Mouse (Mus musculus) liver, embryonic 15.5 days (tissue): ENCODE data around the gene Fgfr2. TPM values are rescaled to one million over a fixed set of nuclear protein-coding genes. Genes with fewer than 3 reads are reported as not detected.

Source experiments
- ATAC-seq: fragments of 200-750 bp; cut with Nextera tagmentation; 2 replicates; pipeline ENCODE4 v1.8.0; 2017; ENCODE audit warnings: moderate number of reproducible peaks, mild to moderate bottlenecking, moderate library complexity; ENCODE audit not compliant: insufficient read depth
- H3K27ac ChIP-seq: fragments of 300-500 bp; sonication (generic); replicated peaks from 2 replicates; pipeline ENCODE4 v1.5.1; 2015; ENCODE audit warnings: mild to moderate bottlenecking, inconsistent platforms
- H3K27me3 ChIP-seq: fragments of 300-500 bp; sonication (generic); 2 replicates; pipeline ENCODE4 v1.6.1; 2015; ENCODE audit warnings: mild to moderate bottlenecking, inconsistent platforms
- H3K36me3 ChIP-seq: fragments of 300-500 bp; sonication (generic); replicated peaks from 2 replicates; pipeline ENCODE4 v1.6.1; 2015; ENCODE audit warnings: moderate library complexity, mild to moderate bottlenecking, inconsistent platforms
- H3K4me1 ChIP-seq: fragments of 300-500 bp; sonication (generic); replicated peaks from 2 replicates; pipeline ENCODE4 v1.6.1; 2015; ENCODE audit warnings: inconsistent platforms
- H3K4me2 ChIP-seq: fragments of 300-500 bp; sonication (generic); 2 replicates; pipeline ENCODE4 v1.6.1; 2015; ENCODE audit warnings: moderate library complexity, mild to moderate bottlenecking, inconsistent platforms
- H3K4me3 ChIP-seq: fragments of 300-500 bp; sonication (generic); replicated peaks from 2 replicates; pipeline ENCODE4 v1.5.1; 2015; ENCODE audit warnings: mild to moderate bottlenecking, inconsistent platforms
- H3K9ac ChIP-seq: fragments of 300-500 bp; sonication (generic); 2 replicates; pipeline ENCODE4 v1.6.1; 2015; ENCODE audit warnings: moderate library complexity, mild to moderate bottlenecking, inconsistent platforms
- H3K9me3 ChIP-seq: fragments of 300-500 bp; sonication (generic); replicated peaks from 2 replicates; pipeline ENCODE4 v1.6.1; 2016; ENCODE audit warnings: inconsistent platforms
- WGBS: fragments of 180-500 bp; shearing (Covaris S2); methylation state at CpG from one replicate; pipeline ENCODE4 v1.1.7; 2015; ENCODE audit warnings: mixed read lengths; ENCODE audit not compliant: insufficient replicate concordance; 5-methylcytosine and 5-hydroxymethylcytosine counted together
- polyA plus RNA-seq: library from polyadenylated mRNA; unstranded; fragments of >200 nt; fragmentation: Nextera tagmentation; extraction: Ambion mirVana; gene quantifications from 2 replicates; pipeline ENCODE4 v1.2.1, GENCODE M21; 2015

The Fgfr2 gene
- polyA plus RNA-seq, 1 experiment from 2014 or later = 10.5 TPM

- ATAC-seq = no peak
- Histone ChIP-seq H3K27ac (no peak overlapping the region), H3K9ac (no peak overlapping the region), H3K27me3 (no peaks in the 10 kb centered on the region), H3K4me2 (no peak overlapping the region), H3K4me3 (no peak overlapping the region), H3K36me3 (no peaks in the 10 kb centered on the region), H3K4me1 (peaks cover 10% of the 10 kb centered on the region), H3K9me3 (no peaks in the 10 kb centered on the region)
- 50% methylated on average over 5 of the region's 5 CpGs for WGBS
Observed at GRCm38 (mm10) chr7:130659129-130659528, 2464.0 kb downstream of the Fgfr2 start.

GRCm38 (mm10) chr7:130657751-130658150, 2465.4 kb downstream of the Fgfr2 start:
- Histone ChIP-seq H3K4me3 (no peak overlapping the region), H3K27me3 (no peaks in the 10 kb centered on the region), H3K27ac (no peak overlapping the region), H3K9me3 (no peaks in the 10 kb centered on the region), H3K9ac (no peak overlapping the region), H3K36me3 (no peaks in the 10 kb centered on the region), H3K4me2 (no peak overlapping the region), H3K4me1 (peaks cover 13% of the 10 kb centered on the region)
- 33% methylated on average over 13 of the region's 13 CpGs for WGBS
- no peak for ATAC-seq

- Histone ChIP-seq H3K27ac (no peak overlapping the region), H3K4me3 (no peak overlapping the region), H3K9me3 (no peaks in the 10 kb centered on the region), H3K9ac (no peak overlapping the region), H3K36me3 (no peaks in the 10 kb centered on the region), H3K4me2 (no peak overlapping the region), H3K4me1 (peaks cover 13% of the 10 kb centered on the region), H3K27me3 (no peaks in the 10 kb centered on the region)
- 71% methylated on average over 8 of the region's 8 CpGs for WGBS
- ATAC-seq = no peak
Observed at GRCm38 (mm10) chr7:130656965-130657364, 2466.2 kb downstream of the Fgfr2 start.

- 28% methylated on average over 2 of the region's 2 CpGs for WGBS
- Histone ChIP-seq H3K9ac (no peak overlapping the region), H3K27ac (no peak overlapping the region), H3K4me2 (no peak overlapping the region), H3K9me3 (no peaks in the 10 kb centered on the region), H3K4me1 (peaks cover 13% of the 10 kb centered on the region), H3K36me3 (no peaks in the 10 kb centered on the region), H3K4me3 (no peak overlapping the region), H3K27me3 (no peaks in the 10 kb centered on the region)
- ATAC-seq = peak; percentile 19; the same call in 1 of the 2 replicates
Observed at GRCm38 (mm10) chr7:130654562-130654961, 2468.6 kb downstream of the Fgfr2 start.

GRCm38 (mm10) chr7:130653036-130653555, 2470.1 kb downstream of the Fgfr2 start:
- peaks cover 19% of the 10 kb centered on the region for H3K4me1 ChIP-seq
- no peak overlapping the region for H3K4me3 ChIP-seq
- H3K9ac ChIP-seq = no peak overlapping the region
- 59% methylated on average over 6 of the region's 6 CpGs for WGBS
- ATAC-seq = no peak
- no peaks in the 10 kb centered on the region for H3K36me3 ChIP-seq
- no peaks in the 10 kb centered on the region for H3K9me3 ChIP-seq
- no peaks in the 10 kb centered on the region for H3K27me3 ChIP-seq
- H3K27ac ChIP-seq = no peak overlapping the region
- H3K4me2 ChIP-seq = no peak overlapping the region

- Histone ChIP-seq H3K9me3 (no peaks in the 10 kb centered on the region), H3K4me1 (peaks cover 40% of the 10 kb centered on the region), H3K27ac (no peak overlapping the region), H3K36me3 (no peaks in the 10 kb centered on the region), H3K27me3 (peaks cover 9% of the 10 kb centered on the region; the same call in 1 of the 2 replicates), H3K4me3 (no peak overlapping the region), H3K4me2 (no peak overlapping the region), H3K9ac (no peak overlapping the region)
- 71% methylated on average over 5 of the region's 5 CpGs for WGBS
- ATAC-seq = no peak
Observed at GRCm38 (mm10) chr7:130650621-130651020, 2472.5 kb downstream of the Fgfr2 start.

- peaks cover 10% of the 10 kb centered on the region; the same call in 1 of the 2 replicates for H3K27me3 ChIP-seq
- H3K36me3 ChIP-seq = no peaks in the 10 kb centered on the region
- H3K4me1 ChIP-seq = peaks cover 37% of the 10 kb centered on the region
- no peaks in the 10 kb centered on the region for H3K9me3 ChIP-seq
- no peak overlapping the region for H3K27ac ChIP-seq
- H3K4me3 ChIP-seq = no peak overlapping the region
- WGBS = 40% methylated on average over 7 of the region's 7 CpGs
- ATAC-seq = no peak
- no peak overlapping the region for H3K4me2 ChIP-seq
- no peak overlapping the region for H3K9ac ChIP-seq
Observed at GRCm38 (mm10) chr7:130649257-130649656, 2473.9 kb downstream of the Fgfr2 start.

GRCm38 (mm10) chr7:130648061-130648460, 2475.1 kb downstream of the Fgfr2 start:
- Histone ChIP-seq H3K9me3 (no peaks in the 10 kb centered on the region), H3K9ac (no peak overlapping the region), H3K27ac (no peak overlapping the region), H3K36me3 (no peaks in the 10 kb centered on the region), H3K27me3 (peaks cover 10% of the 10 kb centered on the region; the same call in 1 of the 2 replicates), H3K4me3 (no peak overlapping the region), H3K4me2 (no peak overlapping the region), H3K4me1 (peaks cover 33% of the 10 kb centered on the region)
- WGBS = 50% methylated on average over 4 of the region's 4 CpGs
- ATAC-seq = no peak

- Histone ChIP-seq H3K27ac (peak overlapping the region; percentile 72), H3K9me3 (no peaks in the 10 kb centered on the region), H3K27me3 (peaks cover 10% of the 10 kb centered on the region; the same call in 1 of the 2 replicates), H3K4me2 (peak overlapping the region; percentile 81), H3K9ac (peak overlapping the region; percentile 51), H3K36me3 (no peaks in the 10 kb centered on the region), H3K4me1 (peaks cover 33% of the 10 kb centered on the region), H3K4me3 (peak overlapping the region; percentile 57)
- 0 out of 2 replicates have a peak, but pooled peaks have one; percentile 43 for ATAC-seq
- under 1% methylated on average over 18 of the region's 18 CpGs for WGBS
Observed at GRCm38 (mm10) chr7:130646762-130647139, 2476.4 kb downstream of the Fgfr2 start.

GRCm38 (mm10) chr7:130645994-130646761, 2477.0 kb downstream of the Fgfr2 start:
- Histone ChIP-seq H3K4me3 (peak overlapping the region; percentile 57), H3K9ac (peak overlapping the region; percentile 51), H3K4me2 (peak overlapping the region; percentile 81), H3K27ac (peak overlapping the region; percentile 72), H3K27me3 (peaks cover 10% of the 10 kb centered on the region; the same call in 1 of the 2 replicates), H3K9me3 (no peaks in the 10 kb centered on the region), H3K36me3 (no peaks in the 10 kb centered on the region), H3K4me1 (peaks cover 33% of the 10 kb centered on the region)
- ATAC-seq = peak; percentile 77
- under 1% methylated on average over 51 of the region's 55 CpGs for WGBS

- H3K36me3 ChIP-seq = no peaks in the 10 kb centered on the region
- H3K4me2 ChIP-seq = peak overlapping the region; percentile 81
- WGBS = 10% methylated on average over 15 of the region's 15 CpGs
- peaks cover 33% of the 10 kb centered on the region for H3K4me1 ChIP-seq
- H3K9ac ChIP-seq = peak overlapping the region; percentile 51
- H3K9me3 ChIP-seq = no peaks in the 10 kb centered on the region
- H3K27ac ChIP-seq = peak overlapping the region; percentile 72
- H3K27me3 ChIP-seq = peaks cover 10% of the 10 kb centered on the region; the same call in 1 of the 2 replicates
- peak overlapping the region; percentile 57 for H3K4me3 ChIP-seq
- ATAC-seq = peak; percentile 20
Observed at GRCm38 (mm10) chr7:130645332-130645993, 2477.7 kb downstream of the Fgfr2 start.
